Mouse (Mus musculus): ENCODE results near the gene Scube1. TPM values are rescaled to one million over a fixed set of nuclear protein-coding genes. Genes with fewer than 3 reads are reported as not detected.

Scube1 gene
- not detected for total RNA-seq (2023)

GRCm38 (mm10) chr15:83724886-83725269, at the start of gene Scube1:
Scube1 (minus strand) TSS chr15:83725021.

GRCm38 (mm10) chr15:83594513-83595363, 130.1 kb downstream of the Scube1 start, which contains the start of gene Ttll12:
Ttll12 (minus strand) TSS chr15:83595157.

GRCm38 (mm10) chr15:83563327-83563856, 161.4 kb downstream of the Scube1 start, which contains the start of the genes Tspo and Mcat:
Tspo (plus strand) TSS chr15:83563592.
Mcat (minus strand) TSS chr15:83563787.

Other genes starting within 250 kb of the Scube1 start
- gene Ttll1, start 214.1 kb downstream of the Scube1 start, total RNA-seq (2023) = 4.2 TPM
- 2.1 TPM for gene Bik, start 198.2 kb downstream of the Scube1 start, total RNA-seq (2023)
- gene Tspo, start 161.4 kb downstream of the Scube1 start, total RNA-seq (2023) = 94.1 TPM
- 12.3 TPM for gene Mcat, start 161.2 kb downstream of the Scube1 start, total RNA-seq (2023)
- 19.6 TPM for gene Ttll12, start 129.9 kb downstream of the Scube1 start, total RNA-seq (2023)
- not detected for gene Mpped1, start 54.4 kb upstream of the Scube1 start, total RNA-seq (2023)

Measured in CD4-positive naive resting alpha-beta T cell, adult 76 days (primary cell).